Mouse (Mus musculus) effector memory CD4-positive, alpha-beta T cell, adult 7 months (primary cell): Measurements from ENCODE around the gene Grik1. TPM values are rescaled to one million over a fixed set of nuclear protein-coding genes. Genes with fewer than 3 reads are reported as not detected.

Experiments used
- polyA plus RNA-seq: library from polyadenylated mRNA; unstranded; fragments of 100-300 nt; shearing (Covaris generic); gene quantifications from one replicate; pipeline ENCODE4 v1.2.1, GENCODE M21; 2017

Grik1 gene
- 0.27 TPM for polyA plus RNA-seq

GRCm38 (mm10) chr16:88290132-88290772 is at the start of gene Grik1:
Grik1 (minus strand) TSS chr16:88290265.

Other genes starting within 250 kb of the Grik1 start
- gene Cldn17, start 216.7 kb upstream of the Grik1 start, polyA plus RNA-seq, result not detected